Mouse (Mus musculus) neural tube, embryonic 12.5 days (tissue): ENCODE results near the gene Gpr143. TPM values are rescaled to one million over a fixed set of nuclear protein-coding genes. Genes with fewer than 3 reads are reported as not detected.
A peak's percentile ranks its signal among the peaks of the same experiment; 100 is the strongest.
"Not testable (repeated sequence)": the region's sequence is repeated elsewhere in the genome, so short reads cannot be mapped to it uniquely, and the experiment has no call there.

Experiments used
- ATAC-seq: fragments of 200-750 bp; cut with Nextera tagmentation; 2 replicates; pipeline ENCODE4 v1.8.0; 2017; ENCODE audit warnings: low read depth, mild to moderate bottlenecking, moderate TSS enrichment, moderate library complexity; ENCODE audit not compliant: low FRiP score
- H3K27ac ChIP-seq: fragments of 300-500 bp; sonication (generic); 2 replicates; pipeline ENCODE4 v1.5.1; 2016
- H3K27me3 ChIP-seq: fragments of 300-500 bp; sonication (generic); replicated peaks from 2 replicates; pipeline ENCODE4 v1.6.1; 2016; ENCODE audit warnings: mild to moderate bottlenecking
- H3K36me3 ChIP-seq: fragments of 300-500 bp; sonication (generic); 2 replicates; pipeline ENCODE4 v1.6.1; 2016; ENCODE audit warnings: mild to moderate bottlenecking
- H3K4me1 ChIP-seq: fragments of 300-500 bp; sonication (generic); 2 replicates; pipeline ENCODE4 v1.6.1; 2016
- H3K4me2 ChIP-seq: fragments of 300-500 bp; sonication (generic); replicated peaks from 2 replicates; pipeline ENCODE4 v1.6.1; 2016; ENCODE audit warnings: mild to moderate bottlenecking
- H3K4me3 ChIP-seq: fragments of 300-500 bp; sonication (generic); 2 replicates; pipeline ENCODE4 v1.5.1; 2016
- H3K9ac ChIP-seq: fragments of 300-500 bp; sonication (generic); 2 replicates; pipeline ENCODE4 v1.6.1; 2016; ENCODE audit warnings: mild to moderate bottlenecking
- H3K9me3 ChIP-seq: fragments of 300-500 bp; sonication (generic); 2 replicates; pipeline ENCODE4 v1.6.1; 2016; ENCODE audit warnings: mild to moderate bottlenecking
- WGBS: fragments of 180-500 bp; shearing (Covaris S2); methylation state at CpG from one replicate; pipeline ENCODE4 v1.1.7; 2016; 5-methylcytosine and 5-hydroxymethylcytosine counted together
- polyA plus RNA-seq: library from polyadenylated mRNA; unstranded; fragments of >200 nt; fragmentation: Nextera tagmentation; extraction: Ambion mirVana; gene quantifications from 2 replicates; pipeline ENCODE4 v1.2.1, GENCODE M21; 2016

Gene Gpr143
- polyA plus RNA-seq, 1 experiment from 2014 or later, result 0.20 TPM

DNA sequence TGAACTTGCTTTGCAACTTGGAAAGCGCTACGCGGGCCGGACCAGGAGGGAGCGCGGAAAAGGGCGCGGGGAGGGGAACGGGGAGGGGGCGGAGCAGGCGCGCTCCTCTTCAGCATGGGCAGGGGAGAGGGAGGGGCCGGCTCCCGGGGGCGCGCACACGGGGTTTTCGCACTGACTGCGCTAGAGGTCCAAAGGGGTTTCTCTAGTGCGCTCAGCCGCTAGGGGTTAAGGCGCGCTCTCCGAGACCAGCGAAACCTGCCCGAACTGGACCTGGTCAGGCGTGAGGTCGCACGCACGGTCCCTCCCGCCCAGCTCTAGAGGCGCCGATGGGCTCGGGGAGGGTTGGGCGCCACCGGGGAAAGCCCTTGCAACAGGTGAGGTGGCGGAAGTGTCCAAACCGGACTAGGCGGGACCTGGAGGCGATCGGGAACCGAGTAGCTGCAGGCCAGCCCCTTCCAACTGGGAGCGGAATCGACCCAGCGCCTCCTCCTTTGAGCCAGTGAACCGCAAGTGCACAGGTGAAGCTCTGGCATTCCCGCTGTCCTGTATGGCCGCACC is 12.0 kb upstream of the Gpr143 start:
- Histone ChIP-seq H3K4me1 (no peaks in the 10 kb centered on the region), H3K27me3 (peaks cover 14% of the 10 kb centered on the region)
- 13% methylated on average over 42 of the region's 48 CpGs for WGBS

DNA sequence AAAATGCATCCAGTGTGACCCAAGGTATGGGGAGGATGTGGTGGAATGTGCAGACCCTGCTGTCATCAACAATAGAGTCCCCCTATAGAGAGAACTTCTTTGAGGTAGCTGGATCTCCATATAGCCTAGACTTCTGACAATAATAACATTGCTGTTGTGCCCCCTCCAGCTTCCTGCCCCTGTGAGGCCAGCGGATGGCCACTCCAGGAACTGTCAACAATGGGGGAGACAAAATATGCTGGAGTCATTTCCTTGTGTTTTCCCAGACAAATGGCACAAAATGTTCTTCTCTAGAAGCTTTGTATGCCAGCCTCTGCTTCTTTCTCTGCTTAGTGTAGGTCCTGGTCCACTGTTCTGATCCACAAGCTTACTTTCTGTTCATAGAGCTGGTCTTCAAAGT is 6.4 kb downstream of the Gpr143 start:
- Histone ChIP-seq H3K4me1 (no peaks in the 10 kb centered on the region), H3K9ac (no peak overlapping the region), H3K27ac (no peak overlapping the region), H3K36me3 (no peaks in the 10 kb centered on the region), H3K4me3 (no peak overlapping the region), H3K4me2 (no peak overlapping the region), H3K27me3 (no peaks in the 10 kb centered on the region), H3K9me3 (no peaks in the 10 kb centered on the region)
- 71% methylated on average over 1 of the region's 1 CpGs for WGBS
- ATAC-seq, result no peak

More for the DNA sequence above, 12.0 kb upstream of the Gpr143 start:
- peak; percentile 88 for ATAC-seq
- Histone ChIP-seq H3K27ac (no peak overlapping the region), H3K9ac (peak overlapping the region; percentile 43), H3K4me2 (peak overlapping the region; percentile 72), H3K9me3 (no peaks in the 10 kb centered on the region), H3K36me3 (no peaks in the 10 kb centered on the region), H3K4me3 (peak overlapping the region; percentile 52)

DNA sequence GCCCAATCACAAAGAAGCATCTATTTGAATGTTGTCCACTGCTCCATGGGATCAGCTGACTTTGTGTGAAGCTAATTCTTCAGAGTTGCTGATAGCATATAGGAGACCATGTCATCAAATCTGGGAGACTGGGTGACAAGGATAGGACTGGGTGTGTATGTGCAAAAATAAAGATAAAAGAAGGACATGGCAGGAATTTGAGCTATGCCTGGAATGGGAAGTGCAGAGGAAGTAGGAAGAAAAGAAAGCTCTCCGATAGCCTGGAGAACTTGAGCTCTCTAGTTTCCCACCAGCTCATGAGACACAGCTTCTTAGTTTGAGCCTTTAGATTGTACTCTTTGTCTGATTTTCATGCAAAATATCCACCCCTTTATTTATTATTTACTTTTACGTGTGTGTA is 6.9 kb downstream of the Gpr143 start:
- Histone ChIP-seq H3K9me3 (no peaks in the 10 kb centered on the region), H3K9ac (no peak overlapping the region), H3K27ac (no peak overlapping the region), H3K4me3 (no peak overlapping the region), H3K36me3 (no peaks in the 10 kb centered on the region), H3K27me3 (no peaks in the 10 kb centered on the region), H3K4me1 (no peaks in the 10 kb centered on the region), H3K4me2 (no peak overlapping the region)
- 89% methylated on average over 2 of the region's 2 CpGs for WGBS
- ATAC-seq, result no peak

DNA sequence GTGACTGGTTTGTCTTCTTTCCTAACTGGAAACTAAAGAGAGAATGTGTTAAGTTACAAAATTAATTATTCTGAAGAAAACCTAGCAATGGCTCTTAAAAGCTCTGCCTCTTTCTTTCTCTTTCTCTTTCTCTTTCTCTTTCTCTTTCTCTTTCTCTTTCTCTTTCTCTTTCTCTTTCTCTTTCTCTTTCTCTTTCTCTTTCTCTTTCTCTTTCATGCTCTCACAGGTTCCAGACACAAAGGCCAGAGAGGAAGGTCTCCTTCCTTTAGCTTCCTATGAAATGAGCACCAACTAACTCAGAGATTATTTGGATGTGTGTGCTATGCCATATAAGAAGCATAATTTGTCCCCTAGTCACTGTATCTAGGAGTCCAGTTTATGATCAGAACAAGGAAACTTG is 23.6 kb downstream of the Gpr143 start:
- no peak for ATAC-seq
- no peak overlapping the region for H3K4me2 ChIP-seq

DNA sequence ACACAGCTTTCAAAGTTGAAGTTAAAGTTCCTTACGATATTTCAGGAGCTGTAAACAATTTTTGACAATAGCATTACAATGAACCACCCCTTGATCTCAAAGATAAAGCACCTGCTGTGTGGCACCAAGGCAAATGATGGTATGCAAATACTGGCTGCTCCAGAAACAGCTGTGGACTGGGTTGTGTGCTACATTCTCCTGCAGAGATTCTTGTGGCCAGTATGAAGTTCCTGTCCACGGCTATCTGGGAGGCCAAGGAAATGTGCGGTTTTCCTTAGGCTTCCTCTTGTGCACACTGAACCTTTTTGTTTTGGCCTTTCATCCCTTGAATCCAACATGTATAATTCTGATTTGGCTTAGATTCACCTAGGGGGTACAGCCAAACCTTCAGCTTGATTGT is 31.6 kb downstream of the Gpr143 start:
- Histone ChIP-seq H3K27ac (no peak overlapping the region), H3K27me3 (no peaks in the 10 kb centered on the region), H3K4me3 (no peak overlapping the region), H3K4me2 (no peak overlapping the region), H3K4me1 (no peaks in the 10 kb centered on the region), H3K9ac (no peak overlapping the region), H3K9me3 (no peaks in the 10 kb centered on the region), H3K36me3 (no peaks in the 10 kb centered on the region)
- no peak for ATAC-seq
- 80% methylated on average over 3 of the region's 3 CpGs for WGBS

More for the DNA sequence above, 23.6 kb downstream of the Gpr143 start:
- Histone ChIP-seq H3K9me3 (no peaks in the 10 kb centered on the region), H3K4me3 (no peak overlapping the region), H3K27me3 (no peaks in the 10 kb centered on the region), H3K9ac (no peak overlapping the region), H3K36me3 (no peaks in the 10 kb centered on the region), H3K27ac (no peak overlapping the region), H3K4me1 (no peaks in the 10 kb centered on the region)

DNA sequence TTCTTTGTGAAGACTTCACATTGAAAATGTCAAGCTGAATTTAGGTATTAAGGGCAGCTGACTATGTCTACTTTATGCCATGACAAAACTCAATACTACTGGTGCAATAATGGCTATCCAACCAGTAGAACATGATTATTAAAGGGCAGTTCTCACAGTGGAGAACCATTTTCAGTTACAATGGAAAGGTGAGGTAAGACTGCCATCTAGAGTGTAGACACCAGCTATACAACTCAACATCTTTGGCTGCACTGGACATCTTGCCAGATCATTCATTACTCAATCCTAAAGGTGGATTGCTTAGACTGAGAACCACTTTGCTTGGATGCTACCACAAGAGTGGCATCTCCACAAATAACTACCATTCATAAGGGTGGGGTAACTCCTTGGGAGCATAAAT is 37.3 kb downstream of the Gpr143 start:
- Histone ChIP-seq H3K27ac (no peak overlapping the region), H3K4me1 (no peaks in the 10 kb centered on the region), H3K27me3 (no peaks in the 10 kb centered on the region), H3K4me2 (no peak overlapping the region), H3K4me3 (no peak overlapping the region), H3K36me3 (no peaks in the 10 kb centered on the region), H3K9me3 (no peaks in the 10 kb centered on the region), H3K9ac (no peak overlapping the region)
- ATAC-seq, result no peak

DNA sequence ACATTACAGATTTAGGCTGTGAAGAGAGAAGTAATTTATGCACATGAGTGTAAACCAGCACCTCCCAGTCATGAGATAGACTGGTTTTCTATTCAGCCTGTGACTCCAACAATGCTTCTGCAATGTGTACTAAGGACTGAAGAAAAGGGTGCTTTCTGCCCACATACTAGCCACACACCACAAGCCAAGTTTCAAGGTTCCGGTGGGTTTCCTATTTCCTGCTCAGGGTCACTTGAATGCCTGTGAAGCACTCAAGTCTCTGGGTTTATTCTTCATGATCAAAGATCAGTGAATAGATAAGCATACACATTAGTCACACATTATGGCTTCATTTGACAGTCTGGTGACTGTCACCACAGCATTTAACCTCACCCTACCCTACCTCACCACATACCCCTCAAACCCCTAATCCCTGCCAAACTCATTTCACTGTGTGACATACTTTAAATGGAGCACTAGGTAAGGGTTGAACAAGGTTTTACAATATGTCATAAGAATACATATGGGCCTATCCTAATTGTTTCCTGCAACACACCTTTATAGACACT is 49.4 kb downstream of the Gpr143 start:
- H3K27ac ChIP-seq, H3K4me3 ChIP-seq, H3K4me1 ChIP-seq, ATAC-seq, H3K9me3 ChIP-seq, H3K9ac ChIP-seq, H3K36me3 ChIP-seq, H3K27me3 ChIP-seq, H3K4me2 ChIP-seq: not testable (repeated sequence)
- no CpG with 5 or more reads among the region's 1 CpGs for WGBS

DNA sequence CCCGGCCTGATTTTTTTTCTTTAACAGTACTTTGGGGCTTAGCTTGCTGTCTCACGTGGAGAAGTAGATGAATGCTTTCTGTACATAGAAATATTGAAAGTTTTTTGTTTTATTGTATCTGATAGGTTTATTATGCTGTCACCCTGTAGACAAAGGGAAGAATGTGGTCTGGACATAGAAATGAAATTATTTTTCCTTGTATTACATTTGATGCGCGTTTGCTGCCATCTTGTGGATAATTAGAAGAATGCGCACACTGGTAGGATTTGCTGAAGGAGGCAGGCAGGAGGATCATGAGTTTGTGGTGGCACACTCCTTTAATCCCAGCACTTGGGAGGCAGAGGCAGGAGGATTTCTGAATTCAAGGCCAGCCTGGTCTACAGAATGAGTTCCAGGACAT is 53.2 kb downstream of the Gpr143 start:
- H3K27me3 ChIP-seq, H3K4me1 ChIP-seq, H3K4me2 ChIP-seq, H3K9me3 ChIP-seq, H3K9ac ChIP-seq, H3K36me3 ChIP-seq, ATAC-seq, H3K27ac ChIP-seq, H3K4me3 ChIP-seq: not testable (repeated sequence)
- WGBS, result 29% methylated on average over 5 of the region's 5 CpGs

DNA sequence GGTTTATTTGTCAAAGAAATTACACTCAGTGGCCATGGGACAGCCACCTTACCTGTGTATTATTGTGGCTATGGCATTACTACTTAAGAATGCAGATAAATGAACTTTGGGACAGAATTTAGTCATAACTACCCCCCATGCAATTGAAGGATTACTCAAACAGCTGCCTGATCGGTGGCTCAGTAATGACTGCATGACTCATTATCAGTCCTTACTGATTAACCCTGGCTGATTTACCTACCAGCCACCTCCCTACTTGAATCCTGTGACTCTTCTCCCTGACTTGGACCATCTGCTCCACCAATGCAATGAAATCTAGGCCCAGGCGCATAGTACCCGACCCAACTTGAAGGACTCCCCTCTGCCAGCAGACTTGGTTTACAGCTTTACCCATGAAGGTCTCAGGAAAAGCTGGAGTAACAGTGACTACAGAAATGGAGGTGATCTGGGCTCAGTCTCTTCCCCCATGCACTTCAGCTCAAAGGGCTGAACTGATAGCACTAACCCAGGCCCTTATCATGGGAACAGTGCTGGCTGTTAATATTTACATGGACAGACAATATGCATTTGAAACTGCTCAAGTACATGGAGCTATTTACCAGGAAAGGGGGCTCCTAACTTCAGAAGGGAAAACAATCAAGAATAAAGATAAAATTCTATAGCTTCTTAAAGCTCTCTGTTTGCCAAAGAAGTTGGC is 73.5 kb downstream of the Gpr143 start:
- H3K4me2 ChIP-seq, result no peak overlapping the region
- no peaks in the 10 kb centered on the region for H3K27me3 ChIP-seq
- H3K27ac ChIP-seq, result no peak overlapping the region
- H3K9ac ChIP-seq, result no peak overlapping the region
- ATAC-seq, result no peak
- 88% methylated on average over 3 of the region's 3 CpGs for WGBS
- H3K36me3 ChIP-seq, result no peaks in the 10 kb centered on the region
- H3K9me3 ChIP-seq, result 0 out of 2 replicates have a peak, but pooled peaks cover 8% of the 10 kb centered on the region
- no peaks in the 10 kb centered on the region for H3K4me1 ChIP-seq
- no peak overlapping the region for H3K4me3 ChIP-seq

Other genes starting within 250 kb of the Gpr143 start
- not detected in 2 replicates for gene Cldn34a, start 218.6 kb upstream of the Gpr143 start, polyA plus RNA-seq
- 27.4 and 28.1 TPM in 2 replicates for gene Shroom2, start 12.5 kb upstream of the Gpr143 start, polyA plus RNA-seq
- gene Usp51, start 224.5 kb downstream of the Gpr143 start, polyA plus RNA-seq, result 2.4 and 2.5 TPM in 2 replicates